Mouse (Mus musculus) splenic B cell, adult 2 months (primary cell): ENCODE data around the gene Fh1.

Source experiments
- DNase-seq: peaks from one replicate; pipeline ENCODE4 v3.0.0-alpha.2; 2011; ENCODE audit warnings: low read depth, low spot score
- H3K27me3 ChIP-seq: 2 replicates; pipeline ENCODE4 v1.6.1; 2012; ENCODE audit warnings: mild to moderate bottlenecking, low read length, moderate library complexity, mixed read lengths; ENCODE audit not compliant: control insufficient read depth, poor library complexity, insufficient read depth, severe bottlenecking
- H3K36me3 ChIP-seq: 2 replicates; pipeline ENCODE4 v1.6.1; 2012; ENCODE audit warnings: mild to moderate bottlenecking, low read length, moderate library complexity, mixed read lengths; ENCODE audit not compliant: control insufficient read depth, poor library complexity, insufficient read depth, severe bottlenecking

Gene Fh1

GRCm38 (mm10) chr1:175586656-175587055, 38.8 kb downstream of the Fh1 start:
- Histone ChIP-seq H3K27me3 (no peaks in the 10 kb centered on the region), H3K36me3 (no peaks in the 10 kb centered on the region)
- no peak for DNase-seq

- DNase-seq = no peak
- no peaks in the 10 kb centered on the region for H3K36me3 ChIP-seq
Measured at GRCm38 (mm10) chr1:175585267-175585666, 40.2 kb downstream of the Fh1 start.

GRCm38 (mm10) chr1:175582799-175583198, 42.6 kb downstream of the Fh1 start:
- H3K36me3 ChIP-seq = no peaks in the 10 kb centered on the region
- no peak for DNase-seq
- no peaks in the 10 kb centered on the region for H3K27me3 ChIP-seq

More at GRCm38 (mm10) chr1:175585267-175585666, 40.2 kb downstream of the Fh1 start:
- H3K27me3 ChIP-seq = no peaks in the 10 kb centered on the region

DNA sequence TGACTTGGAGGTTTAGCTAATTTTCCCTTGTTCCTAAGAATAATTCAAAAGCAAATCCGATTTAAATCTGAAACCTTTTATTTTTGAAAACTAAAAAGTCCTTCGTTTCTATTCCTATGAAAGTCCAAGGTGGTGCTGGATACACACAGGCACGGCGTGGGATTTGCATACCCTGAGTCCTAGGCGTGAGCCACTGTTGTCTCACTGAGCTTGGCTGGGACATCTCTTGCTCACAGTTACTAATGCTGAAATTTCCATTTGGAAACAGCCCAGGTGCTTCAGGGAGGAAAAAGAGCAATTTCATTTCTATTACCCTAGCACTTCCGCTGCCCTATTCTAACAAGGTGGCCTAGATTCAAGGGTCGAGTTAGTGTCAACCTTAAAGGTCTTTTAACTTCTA, 45.1 kb downstream of the Fh1 start:
- H3K27me3 ChIP-seq = no peaks in the 10 kb centered on the region
- no peaks in the 10 kb centered on the region for H3K36me3 ChIP-seq
- no peak for DNase-seq

- DNase-seq = no peak
- Histone ChIP-seq H3K36me3 (no peaks in the 10 kb centered on the region), H3K27me3 (no peaks in the 10 kb centered on the region)
Measured at GRCm38 (mm10) chr1:175579598-175580235, 45.7 kb downstream of the Fh1 start.

DNA sequence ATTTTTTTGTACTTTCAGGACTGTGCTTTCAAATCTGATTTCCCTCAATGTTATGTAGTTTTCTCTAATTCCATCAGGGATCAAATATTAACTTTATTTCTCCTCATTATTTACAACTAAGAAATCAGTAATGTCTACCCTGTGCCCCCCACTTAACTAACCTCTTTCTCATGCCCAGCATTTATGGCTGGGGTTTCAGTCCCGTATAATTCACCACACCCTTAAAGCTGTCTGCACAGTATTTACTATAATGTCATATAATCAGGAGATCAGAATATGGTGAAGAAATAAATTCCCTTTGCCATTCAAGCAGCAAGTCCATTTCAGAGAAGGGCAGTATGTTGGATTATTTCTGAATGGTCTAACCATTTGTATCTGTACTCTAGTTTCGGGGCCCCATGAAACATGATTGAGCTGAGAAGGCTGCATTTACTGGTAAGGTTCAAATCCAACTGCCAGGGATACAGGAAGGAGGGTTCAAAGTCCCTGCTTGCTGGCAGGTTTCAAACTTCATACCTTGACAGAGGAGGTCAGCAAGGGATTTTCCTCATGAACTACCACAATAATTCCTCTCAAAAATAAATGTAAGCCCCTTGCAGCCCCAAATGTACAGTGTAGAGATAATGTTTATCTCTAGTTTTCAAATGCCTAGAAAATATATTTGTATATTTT, 46.9 kb downstream of the Fh1 start:
- no peaks in the 10 kb centered on the region for H3K36me3 ChIP-seq
- no peaks in the 10 kb centered on the region for H3K27me3 ChIP-seq
- no peak for DNase-seq

DNA sequence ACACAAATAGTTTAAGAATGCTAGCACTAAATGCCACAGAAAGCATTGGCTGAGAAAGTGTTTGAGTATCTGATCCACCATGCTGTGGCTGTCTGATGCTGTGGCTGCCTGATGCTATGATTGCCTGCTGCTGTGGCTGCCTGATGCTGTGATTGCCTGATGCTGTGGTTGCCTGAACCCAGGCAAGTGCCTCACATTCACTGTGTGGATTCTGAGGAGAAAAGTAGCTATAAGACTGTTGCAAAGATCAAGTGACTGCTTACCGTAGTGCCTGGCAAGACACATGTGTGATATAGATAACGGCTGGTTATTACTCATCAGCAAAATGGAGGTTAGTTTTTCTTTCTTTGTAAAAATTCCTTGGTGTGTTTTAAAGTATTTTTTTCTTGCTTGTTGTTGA, 51.3 kb downstream of the Fh1 start:
- Histone ChIP-seq H3K27me3 (no peaks in the 10 kb centered on the region), H3K36me3 (no peaks in the 10 kb centered on the region)
- no peak for DNase-seq

DNA sequence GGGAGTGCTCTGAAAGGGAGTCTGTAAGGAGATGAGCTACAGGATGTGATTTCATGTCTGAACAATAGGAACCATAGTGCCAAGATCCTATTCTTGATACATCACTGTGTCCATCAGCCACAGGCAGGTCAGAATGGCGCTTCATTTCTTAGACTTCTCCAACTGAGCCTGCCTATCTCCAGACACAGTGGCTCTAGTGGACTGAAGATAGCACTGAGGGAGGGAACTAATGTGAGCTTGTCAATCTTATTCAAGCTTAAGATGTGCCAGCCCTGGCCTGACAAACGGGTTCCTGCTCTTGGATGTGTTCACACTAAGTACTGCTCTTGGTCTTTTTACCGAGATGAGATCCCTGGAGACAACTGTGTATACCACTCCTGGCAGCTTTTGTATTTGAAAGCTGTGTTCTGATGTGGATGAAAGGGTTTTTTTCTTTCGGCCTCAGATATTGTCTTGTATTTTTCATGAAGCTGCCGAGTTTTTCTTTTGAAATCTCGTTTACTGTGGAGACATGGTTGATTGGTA, 59.8 kb downstream of the Fh1 start:
- no peaks in the 10 kb centered on the region for H3K36me3 ChIP-seq

GRCm38 (mm10) chr1:175564321-175564720, 61.1 kb downstream of the Fh1 start:
- DNase-seq = peak; percentile 40

More for the DNA sequence above, 59.8 kb downstream of the Fh1 start:
- no peak for DNase-seq
- H3K27me3 ChIP-seq = no peaks in the 10 kb centered on the region

GRCm38 (mm10) chr1:175562379-175562778, 63.1 kb downstream of the Fh1 start:
- Histone ChIP-seq H3K27me3 (no peaks in the 10 kb centered on the region), H3K36me3 (no peaks in the 10 kb centered on the region)
- no peak for DNase-seq

More at GRCm38 (mm10) chr1:175564321-175564720, 61.1 kb downstream of the Fh1 start:
- no peaks in the 10 kb centered on the region for H3K27me3 ChIP-seq
- no peaks in the 10 kb centered on the region for H3K36me3 ChIP-seq

- no peaks in the 10 kb centered on the region for H3K27me3 ChIP-seq
- DNase-seq = no peak
- no peaks in the 10 kb centered on the region for H3K36me3 ChIP-seq
Measured at GRCm38 (mm10) chr1:175561806-175562205, 63.6 kb downstream of the Fh1 start.

GRCm38 (mm10) chr1:175554641-175555040, 70.8 kb downstream of the Fh1 start:
- DNase-seq = no peak
- no peaks in the 10 kb centered on the region for H3K27me3 ChIP-seq
- no peaks in the 10 kb centered on the region for H3K36me3 ChIP-seq

GRCm38 (mm10) chr1:175552474-175552873, 73.0 kb downstream of the Fh1 start:
- H3K27me3 ChIP-seq = no peaks in the 10 kb centered on the region
- no peak for DNase-seq
- H3K36me3 ChIP-seq = no peaks in the 10 kb centered on the region

DNA sequence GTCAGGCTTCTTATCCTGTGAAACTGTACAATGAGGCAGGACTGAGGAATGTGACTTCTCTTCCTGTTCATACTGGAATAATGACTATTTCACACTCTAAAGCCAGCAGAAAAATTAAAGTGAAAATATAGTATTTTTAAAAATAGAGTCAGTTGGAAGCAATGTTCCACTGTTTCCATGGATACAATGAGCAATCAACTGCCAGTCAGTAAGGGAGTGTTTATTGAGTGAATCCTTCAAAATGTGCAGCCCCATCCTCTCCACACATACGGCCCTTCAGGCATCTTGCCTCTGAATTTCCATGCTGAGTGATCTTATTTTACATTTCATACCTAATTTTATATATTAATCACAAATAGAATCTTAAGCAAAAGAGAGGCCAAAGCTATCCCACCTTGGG, 74.8 kb downstream of the Fh1 start:
- no peak for DNase-seq
- Histone ChIP-seq H3K27me3 (no peaks in the 10 kb centered on the region), H3K36me3 (no peaks in the 10 kb centered on the region)
